Mouse (Mus musculus): Measurements from ENCODE around the gene Taf10. TPM values are rescaled to one million over a fixed set of nuclear protein-coding genes. Genes with fewer than 3 reads are reported as not detected.
A peak's percentile ranks its signal among the peaks of the same experiment; 100 is the strongest.
"Not testable (repeated sequence)": the region's sequence is repeated elsewhere in the genome, so short reads cannot be mapped to it uniquely, and the experiment has no call there.

Gene Taf10
- polyA plus RNA-seq, 1 experiment from 2014 or later = 131 TPM

DNA sequence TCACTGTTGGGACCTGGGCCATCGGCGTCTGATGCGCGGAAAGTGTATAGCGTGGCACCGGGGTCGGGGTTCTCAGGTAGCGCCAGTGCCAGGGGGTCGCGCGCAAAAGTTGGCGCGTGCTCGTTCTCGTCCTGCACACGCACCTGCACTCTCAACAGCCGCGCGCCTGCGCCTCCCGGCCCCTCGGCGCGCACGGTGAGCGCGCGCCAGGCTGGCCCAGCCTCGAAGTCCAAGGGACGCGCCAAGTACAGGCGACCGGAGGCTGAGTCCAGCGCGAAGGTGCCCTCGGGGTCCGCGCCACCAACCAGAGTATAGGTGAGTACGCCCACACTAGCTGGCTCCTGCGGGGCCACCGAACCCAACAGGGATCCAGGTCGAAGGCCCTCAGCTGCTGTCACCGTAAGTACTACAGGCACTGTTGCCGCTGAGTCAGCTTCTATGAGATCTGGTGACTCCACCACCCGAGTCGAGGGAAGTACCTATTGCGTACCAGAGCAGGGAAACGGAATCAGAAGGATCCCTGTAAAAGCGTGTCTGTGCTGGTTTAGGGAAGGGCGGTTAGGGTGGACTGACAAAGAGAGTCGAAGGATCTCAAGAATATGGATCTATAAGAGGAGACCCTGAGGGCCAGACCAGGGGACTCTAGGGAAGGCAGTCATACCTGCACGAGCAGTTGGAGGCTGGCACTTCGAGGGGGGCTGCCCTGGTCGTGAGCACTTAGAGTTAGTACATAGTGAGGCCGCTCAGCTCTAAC lies 18.5 kb upstream of the Taf10 start:
- peaks cover 10% of the 10 kb centered on the region; the same call in 1 of the 2 replicates for H3K27me3 ChIP-seq (ENCODE audit: control insufficient read depth, insufficient read depth, low read length)
- peak; percentile 33 for DNase-seq
- WGBS = 25% methylated on average over 55 of the region's 55 CpGs
- H3K9ac ChIP-seq (replicated peaks; ENCODE audit: low read length) = no peak overlapping the region
- H3K4me2 ChIP-seq (ENCODE audit: low read length) = no peak overlapping the region
- ATAC-seq (ENCODE audit: low FRiP score, low TSS enrichment) = no peak
- H3K4me1 ChIP-seq (ENCODE audit: control insufficient read depth, insufficient read depth, low read length) = no peaks in the 10 kb centered on the region
- H3K36me3 ChIP-seq (ENCODE audit: control insufficient read depth, insufficient read depth, low read length) = peaks cover 95% of the 10 kb centered on the region
- no peak overlapping the region for H3K27ac ChIP-seq (replicated peaks; ENCODE audit: low read depth, low read length)
- no peak overlapping the region for H3K4me3 ChIP-seq (replicated peaks; ENCODE audit: low read depth, low read length)
- no peaks in the 10 kb centered on the region for H3K9me3 ChIP-seq (ENCODE audit: control insufficient read depth, low read length)

DNA sequence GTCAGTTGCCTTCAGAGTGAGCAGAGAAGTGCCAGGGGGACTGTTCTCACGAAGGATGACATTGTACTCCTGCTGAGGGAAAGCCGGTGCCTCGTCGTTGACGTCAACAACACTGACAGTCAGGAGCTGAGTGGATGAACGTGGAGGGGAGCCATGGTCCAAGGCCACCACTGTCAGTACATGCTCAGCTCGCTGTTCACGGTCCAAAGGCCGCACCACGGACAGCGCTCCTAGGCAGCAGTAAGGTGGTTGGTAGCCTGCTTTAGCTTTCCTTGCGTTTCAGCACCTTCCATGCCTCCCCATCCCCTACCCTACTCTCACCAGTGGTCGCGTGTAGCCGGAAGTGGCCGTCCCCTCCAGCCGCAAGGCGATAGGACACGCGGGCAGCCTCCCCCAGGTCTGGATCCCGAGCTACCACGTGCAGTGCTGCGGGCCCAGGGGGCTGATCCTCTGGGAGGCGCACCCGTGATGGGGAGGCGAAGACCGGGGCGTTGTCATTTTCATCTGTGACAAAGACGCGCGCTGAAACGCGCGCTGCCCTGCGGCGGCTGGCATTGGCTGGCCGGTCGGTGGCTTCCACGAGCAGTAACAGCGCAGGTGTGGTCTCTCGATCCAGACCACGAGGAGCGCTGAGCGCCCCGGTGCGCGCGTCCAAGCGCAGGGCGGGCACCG lies 17.8 kb upstream of the Taf10 start:
- H3K36me3 ChIP-seq (ENCODE audit: control insufficient read depth, insufficient read depth, low read length) = peaks cover 96% of the 10 kb centered on the region
- H3K27ac ChIP-seq (replicated peaks; ENCODE audit: low read depth, low read length) = no peak overlapping the region
- H3K4me3 ChIP-seq (replicated peaks; ENCODE audit: low read depth, low read length) = no peak overlapping the region
- ATAC-seq (ENCODE audit: low FRiP score, low TSS enrichment) (0 out of 2 replicates have a peak, but pooled peaks have one; percentile 7), DNase-seq (no peak)
- H3K4me1 ChIP-seq (ENCODE audit: control insufficient read depth, insufficient read depth, low read length) = no peaks in the 10 kb centered on the region
- no peaks in the 10 kb centered on the region for H3K9me3 ChIP-seq (ENCODE audit: control insufficient read depth, low read length)
- 18% methylated on average over 51 of the region's 51 CpGs for WGBS
- peaks cover 10% of the 10 kb centered on the region; the same call in 1 of the 2 replicates for H3K27me3 ChIP-seq (ENCODE audit: control insufficient read depth, insufficient read depth, low read length)
- no peak overlapping the region for H3K9ac ChIP-seq (replicated peaks; ENCODE audit: low read length)
- H3K4me2 ChIP-seq (ENCODE audit: low read length) = no peak overlapping the region

DNA sequence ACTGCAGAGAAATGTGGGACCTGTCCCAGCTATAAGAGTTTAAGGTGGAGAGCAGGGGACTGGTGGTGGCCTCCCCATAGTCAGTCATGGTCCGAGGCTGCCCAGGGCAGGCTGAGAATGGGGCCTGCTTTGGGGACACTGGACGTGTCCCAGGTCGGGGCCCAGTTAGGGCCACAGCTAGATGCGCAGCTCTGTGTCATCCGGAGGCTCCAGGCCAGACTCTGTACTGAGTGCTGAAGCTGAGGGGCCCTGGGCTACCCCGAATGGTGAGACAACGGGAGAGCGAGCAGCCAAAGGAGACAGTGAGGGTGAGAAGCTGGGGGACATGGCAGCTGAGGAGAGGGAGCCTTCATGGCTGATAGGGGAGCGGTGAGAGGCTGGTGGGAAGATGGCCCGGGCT lies 9.1 kb upstream of the Taf10 start:
- Histone ChIP-seq H3K4me3 (replicated peaks; ENCODE audit: low read depth, low read length) (no peak overlapping the region), H3K27ac (replicated peaks; ENCODE audit: low read depth, low read length) (no peak overlapping the region), H3K36me3 (ENCODE audit: control insufficient read depth, insufficient read depth, low read length) (peaks cover 68% of the 10 kb centered on the region), H3K27me3 (ENCODE audit: control insufficient read depth, insufficient read depth, low read length) (no peaks in the 10 kb centered on the region), H3K9me3 (ENCODE audit: control insufficient read depth, low read length) (no peaks in the 10 kb centered on the region), H3K4me1 (ENCODE audit: control insufficient read depth, insufficient read depth, low read length) (no peaks in the 10 kb centered on the region), H3K4me2 (ENCODE audit: low read length) (no peak overlapping the region), H3K9ac (replicated peaks; ENCODE audit: low read length) (no peak overlapping the region)
- DNase-seq (no peak), ATAC-seq (ENCODE audit: low FRiP score, low TSS enrichment) (no peak)
- 90% methylated on average over 10 of the region's 10 CpGs for WGBS

DNA sequence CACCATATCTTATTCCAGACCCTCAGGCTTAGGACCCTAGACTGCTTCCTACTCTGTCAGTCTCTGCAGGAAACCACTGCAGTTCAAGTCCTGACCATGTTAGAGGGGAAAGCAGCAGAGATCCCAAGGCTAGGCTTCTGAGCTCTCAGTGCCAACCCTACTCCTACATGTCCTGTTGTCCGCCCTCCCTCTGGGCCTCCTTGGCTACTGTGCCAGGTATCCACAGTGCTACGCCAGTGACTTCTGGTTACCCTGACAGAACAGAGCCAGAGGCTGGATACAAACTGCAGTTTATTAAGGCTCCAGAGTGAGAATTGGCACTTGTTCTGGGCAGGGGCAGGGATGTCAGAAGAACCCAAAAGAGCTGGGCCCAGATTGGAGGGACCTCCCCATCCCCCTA lies 8.6 kb upstream of the Taf10 start:
- WGBS = 97% methylated on average over 2 of the region's 2 CpGs
- H3K27ac ChIP-seq (replicated peaks; ENCODE audit: low read depth, low read length) = 0 out of 2 replicates have a peak overlapping the region, but pooled peaks have one; percentile 33

DNA sequence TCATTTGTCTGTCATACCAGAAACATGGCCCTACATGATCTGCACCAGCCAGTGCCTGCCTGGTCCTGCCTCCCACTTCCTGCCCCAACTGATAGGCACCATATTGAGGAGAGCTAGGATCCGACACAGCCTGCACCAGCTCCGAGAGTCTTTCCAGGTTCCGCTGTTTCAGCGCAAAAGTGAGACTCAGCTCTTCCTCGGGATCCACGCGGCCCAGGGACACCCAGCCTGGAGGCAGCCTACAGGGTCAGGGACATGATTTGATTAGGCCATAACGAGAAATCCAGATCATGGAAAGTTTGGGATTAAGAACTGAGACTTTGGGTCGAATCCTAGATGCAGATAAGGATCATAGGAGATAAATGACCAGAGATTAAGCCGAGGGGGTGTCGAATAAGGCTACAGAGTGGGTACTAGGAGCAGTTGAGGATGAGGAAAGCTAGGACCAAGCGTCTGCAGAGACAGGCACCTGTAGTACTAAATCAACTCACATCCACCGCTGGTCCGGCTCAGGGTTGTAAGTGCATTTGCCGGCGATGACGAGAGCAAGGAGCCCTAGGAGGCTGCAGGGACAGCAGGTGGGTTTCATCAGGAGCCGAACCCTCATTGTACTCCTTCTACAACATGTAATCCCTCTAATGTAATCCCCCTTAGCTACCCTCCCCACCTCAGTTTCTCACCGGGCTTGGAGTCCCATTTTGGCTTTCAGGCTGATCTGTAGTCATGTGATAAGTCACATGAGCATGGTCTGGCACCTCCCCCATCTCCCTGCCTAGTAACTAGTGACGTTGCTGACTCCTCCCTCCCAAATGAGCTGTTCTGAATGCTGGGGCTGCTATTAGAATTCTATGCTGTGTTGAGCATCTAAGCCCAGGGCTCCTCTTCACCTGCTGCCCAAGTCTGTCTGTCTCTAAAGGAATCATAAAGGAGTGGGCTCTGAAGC lies 7.6 kb upstream of the Taf10 start, which contains the start of gene Tpp1:
Gene Tpp1, minus strand, starts transcription at position 745 of the 943 bp plus-strand sequence.
- Histone ChIP-seq H3K9me3 (ENCODE audit: control insufficient read depth, low read length) (no peaks in the 10 kb centered on the region), H3K27ac (replicated peaks; ENCODE audit: low read depth, low read length) (peak within 1 kb of the TSS; percentile 33; the same call in 1 of the 2 replicates), H3K27me3 (ENCODE audit: control insufficient read depth, insufficient read depth, low read length) (no peaks in the 10 kb centered on the region), H3K9ac (replicated peaks; ENCODE audit: low read length) (peak within 1 kb of the TSS; percentile 36; the same call in 1 of the 2 replicates), H3K36me3 (ENCODE audit: control insufficient read depth, insufficient read depth, low read length) (peaks cover 63% of the 10 kb centered on the region), H3K4me3 (replicated peaks; ENCODE audit: low read depth, low read length) (peak within 1 kb of the TSS; percentile 34), H3K4me1 (ENCODE audit: control insufficient read depth, insufficient read depth, low read length) (no peaks in the 10 kb centered on the region), H3K4me2 (ENCODE audit: low read length) (peak within 1 kb of the TSS; percentile 50)
- 17% methylated on average over 20 of the region's 20 CpGs for WGBS
- DNase-seq = peak; percentile 91
- peak; percentile 92 for ATAC-seq (ENCODE audit: low FRiP score, low TSS enrichment)

More for the DNA sequence above, 8.6 kb upstream of the Taf10 start:
- no peak overlapping the region for H3K4me3 ChIP-seq (replicated peaks; ENCODE audit: low read depth, low read length)
- no peaks in the 10 kb centered on the region for H3K9me3 ChIP-seq (ENCODE audit: control insufficient read depth, low read length)
- DNase-seq (no peak), ATAC-seq (ENCODE audit: low FRiP score, low TSS enrichment) (peak; percentile 7; the same call in 1 of the 2 replicates)
- H3K4me1 ChIP-seq (ENCODE audit: control insufficient read depth, insufficient read depth, low read length) = no peaks in the 10 kb centered on the region
- H3K27me3 ChIP-seq (ENCODE audit: control insufficient read depth, insufficient read depth, low read length) = no peaks in the 10 kb centered on the region
- H3K4me2 ChIP-seq (ENCODE audit: low read length) = no peak overlapping the region
- peaks cover 65% of the 10 kb centered on the region for H3K36me3 ChIP-seq (ENCODE audit: control insufficient read depth, insufficient read depth, low read length)
- no peak overlapping the region for H3K9ac ChIP-seq (replicated peaks; ENCODE audit: low read length)

DNA sequence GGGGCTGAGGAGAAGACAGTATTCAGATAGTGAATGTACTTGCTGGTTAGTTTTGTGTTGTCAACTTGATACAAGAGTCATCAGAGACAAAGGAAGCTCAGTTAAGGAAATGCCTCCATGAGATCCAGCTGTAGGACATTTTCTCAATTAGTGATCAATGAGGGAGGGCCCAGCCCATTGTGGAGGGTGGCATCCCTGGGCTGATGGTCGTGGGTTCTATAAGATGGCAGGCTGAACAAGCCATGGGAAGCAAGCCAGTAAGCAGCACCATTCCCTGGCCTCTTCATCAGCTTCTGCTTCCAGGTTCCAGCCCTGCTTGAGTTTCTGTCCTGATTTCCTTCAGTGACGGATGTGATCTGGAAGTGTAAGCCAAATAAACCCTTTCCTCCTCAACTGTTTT lies 3.6 kb upstream of the Taf10 start:
- DNase-seq (no peak), ATAC-seq (ENCODE audit: low FRiP score, low TSS enrichment) (no peak)
- Histone ChIP-seq H3K4me3 (replicated peaks; ENCODE audit: low read depth, low read length) (no peak overlapping the region), H3K36me3 (ENCODE audit: control insufficient read depth, insufficient read depth, low read length) (peaks cover 36% of the 10 kb centered on the region), H3K27ac (replicated peaks; ENCODE audit: low read depth, low read length) (no peak overlapping the region), H3K27me3 (ENCODE audit: control insufficient read depth, insufficient read depth, low read length) (no peaks in the 10 kb centered on the region), H3K9me3 (ENCODE audit: control insufficient read depth, low read length) (no peaks in the 10 kb centered on the region), H3K9ac (replicated peaks; ENCODE audit: low read length) (no peak overlapping the region), H3K4me1 (ENCODE audit: control insufficient read depth, insufficient read depth, low read length) (0 out of 2 replicates have a peak, but pooled peaks cover 7% of the 10 kb centered on the region), H3K4me2 (ENCODE audit: low read length) (no peak overlapping the region)
- WGBS = 90% methylated on average over 2 of the region's 2 CpGs

DNA sequence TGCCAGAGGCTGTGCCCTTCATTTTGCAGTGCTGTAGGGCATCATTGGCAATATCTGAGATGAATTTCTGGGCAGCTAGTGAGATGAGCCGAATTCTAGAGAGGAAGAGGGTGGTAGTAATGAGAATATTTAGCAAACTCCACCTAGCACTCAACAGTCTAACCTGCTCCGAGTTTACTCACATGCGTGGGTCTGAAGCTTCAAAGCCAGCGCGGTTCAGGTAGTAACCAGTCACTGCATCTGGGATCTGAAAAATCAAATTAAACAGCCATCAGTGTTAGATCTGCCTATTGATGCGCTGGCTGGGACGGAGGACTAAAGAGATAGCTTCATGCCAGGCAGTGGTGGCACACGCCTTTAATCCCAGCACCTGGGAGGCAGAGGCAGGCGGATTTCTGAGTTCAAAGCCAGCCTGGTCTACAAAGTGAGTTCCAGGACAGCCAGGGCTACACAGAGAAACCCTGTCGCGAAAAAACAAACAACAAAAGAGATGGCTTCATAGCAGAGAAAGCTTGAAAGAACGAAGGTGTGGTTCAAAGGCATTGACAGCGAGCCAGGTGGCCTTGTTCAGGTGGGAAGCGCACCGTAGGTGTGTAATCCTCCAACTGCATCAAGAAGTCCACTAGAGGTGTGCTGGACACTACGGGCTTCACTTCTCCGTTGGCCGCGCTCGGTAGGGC lies 775 bp downstream of the Taf10 start:
- Histone ChIP-seq H3K4me3 (replicated peaks; ENCODE audit: low read depth, low read length) (peak overlapping the region; percentile 92), H3K36me3 (ENCODE audit: control insufficient read depth, insufficient read depth, low read length) (peaks cover 57% of the 10 kb centered on the region), H3K4me2 (ENCODE audit: low read length) (peak overlapping the region; percentile 89), H3K9ac (replicated peaks; ENCODE audit: low read length) (peak overlapping the region; percentile 88), H3K27ac (replicated peaks; ENCODE audit: low read depth, low read length) (peak overlapping the region; percentile 80; the same call in 1 of the 2 replicates)
- not testable (repeated sequence) for H3K9me3 ChIP-seq (ENCODE audit: control insufficient read depth, low read length); H3K4me1 ChIP-seq (ENCODE audit: control insufficient read depth, insufficient read depth, low read length); DNase-seq; ATAC-seq (ENCODE audit: low FRiP score, low TSS enrichment); H3K27me3 ChIP-seq (ENCODE audit: control insufficient read depth, insufficient read depth, low read length)
- WGBS = 35% methylated on average over 20 of the region's 20 CpGs

All from midbrain, embryonic 14.5 days (tissue).